Mouse (Mus musculus): ENCODE measurements around the gene Hoxd1. TPM values are rescaled to one million over a fixed set of nuclear protein-coding genes. Genes with fewer than 3 reads are reported as not detected.

Gene Hoxd1
- polyA plus RNA-seq, 1 experiment from 2014 or later, result 0.32 TPM

DNA sequence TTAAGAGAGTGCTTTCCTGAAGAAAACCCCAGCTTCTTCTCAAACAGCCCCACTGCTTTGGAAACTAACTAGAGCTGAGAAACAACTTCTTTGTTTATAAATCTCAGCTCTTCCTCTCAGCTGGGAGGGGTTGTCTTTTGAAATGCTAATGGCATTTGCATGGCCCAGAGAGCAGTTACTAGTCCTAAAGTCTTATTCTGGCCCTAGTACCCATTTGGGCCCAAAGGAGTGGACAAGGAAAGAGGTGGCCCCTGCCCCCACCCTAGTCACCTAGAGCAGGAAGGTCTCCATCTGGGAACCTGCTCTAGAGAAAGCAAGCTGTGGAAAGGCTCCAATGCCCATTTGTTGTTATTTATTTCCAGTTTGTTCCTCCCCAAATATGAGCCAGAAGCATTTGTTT, 31.7 kb upstream of the Hoxd1 start:
- Histone ChIP-seq H3K9ac (replicated peaks; ENCODE audit: low read depth, low read length) (no peak overlapping the region; the same call in 1 of the 2 replicates), H3K36me3 (ENCODE audit: control insufficient read depth, insufficient read depth, low read length) (peaks cover 22% of the 10 kb centered on the region), H3K27me3 (ENCODE audit: control insufficient read depth, insufficient read depth, low read length) (no peaks in the 10 kb centered on the region), H3K9me3 (ENCODE audit: control insufficient read depth, low read length) (no peaks in the 10 kb centered on the region), H3K4me1 (ENCODE audit: control insufficient read depth, insufficient read depth, low read length) (peaks cover 83% of the 10 kb centered on the region), H3K4me2 (ENCODE audit: low read depth, low read length) (peak overlapping the region; percentile 66; the same call in 1 of the 2 replicates), H3K4me3 (ENCODE audit: low read depth, low read length) (peak overlapping the region; percentile 1; the same call in 1 of the 2 replicates), H3K27ac (ENCODE audit: low read depth, low read length) (peak overlapping the region; percentile 92; the same call in 1 of the 2 replicates)
- ATAC-seq (ENCODE audit: low read depth), result no peak

DNA sequence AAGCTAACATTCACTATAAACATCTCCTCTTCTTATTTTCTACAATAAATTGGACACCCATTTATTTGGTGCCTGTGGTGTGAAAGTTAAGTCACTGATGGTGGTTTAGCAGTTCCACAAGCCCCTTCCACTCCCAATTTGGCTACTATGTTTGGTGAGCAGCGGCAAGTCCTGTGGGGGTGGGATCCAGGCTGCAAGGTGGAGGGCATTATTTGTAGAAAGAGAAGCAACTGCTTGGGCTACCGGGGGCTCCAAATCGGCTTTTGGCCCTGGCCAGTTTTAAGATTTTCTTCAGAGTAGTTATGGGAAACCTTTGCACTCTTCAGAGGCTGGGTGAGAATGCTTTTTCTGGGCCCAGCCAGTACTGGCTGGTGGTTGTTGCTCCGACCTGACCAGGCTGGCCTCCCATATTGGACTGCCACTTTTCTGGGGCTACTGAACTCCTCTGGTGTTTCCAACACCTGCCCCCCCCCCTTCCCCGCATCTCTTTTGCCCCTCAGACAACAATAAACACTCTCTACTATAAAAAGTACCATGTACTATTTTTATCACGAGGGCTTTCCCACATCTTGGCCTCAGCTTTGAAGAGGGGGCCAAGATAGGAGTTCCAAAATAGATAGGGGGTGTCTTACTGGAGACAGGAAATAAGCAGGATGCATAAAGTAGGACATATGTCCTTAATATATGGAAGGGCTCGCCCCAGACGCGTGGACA, 30.8 kb upstream of the Hoxd1 start:
- H3K27ac ChIP-seq (ENCODE audit: low read depth, low read length), result peak overlapping the region; percentile 92
- no peaks in the 10 kb centered on the region for H3K9me3 ChIP-seq (ENCODE audit: control insufficient read depth, low read length)
- peak overlapping the region; percentile 28 for H3K4me3 ChIP-seq (ENCODE audit: low read depth, low read length)
- no peak for ATAC-seq (ENCODE audit: low read depth)
- H3K36me3 ChIP-seq (ENCODE audit: control insufficient read depth, insufficient read depth, low read length), result peaks cover 18% of the 10 kb centered on the region
- H3K4me2 ChIP-seq (ENCODE audit: low read depth, low read length), result peak overlapping the region; percentile 66
- peak overlapping the region; percentile 62 for H3K9ac ChIP-seq (replicated peaks; ENCODE audit: low read depth, low read length)
- peaks cover 83% of the 10 kb centered on the region for H3K4me1 ChIP-seq (ENCODE audit: control insufficient read depth, insufficient read depth, low read length)
- 2% methylated on average over 9 of the region's 9 CpGs for WGBS
- no peaks in the 10 kb centered on the region for H3K27me3 ChIP-seq (ENCODE audit: control insufficient read depth, insufficient read depth, low read length)

DNA sequence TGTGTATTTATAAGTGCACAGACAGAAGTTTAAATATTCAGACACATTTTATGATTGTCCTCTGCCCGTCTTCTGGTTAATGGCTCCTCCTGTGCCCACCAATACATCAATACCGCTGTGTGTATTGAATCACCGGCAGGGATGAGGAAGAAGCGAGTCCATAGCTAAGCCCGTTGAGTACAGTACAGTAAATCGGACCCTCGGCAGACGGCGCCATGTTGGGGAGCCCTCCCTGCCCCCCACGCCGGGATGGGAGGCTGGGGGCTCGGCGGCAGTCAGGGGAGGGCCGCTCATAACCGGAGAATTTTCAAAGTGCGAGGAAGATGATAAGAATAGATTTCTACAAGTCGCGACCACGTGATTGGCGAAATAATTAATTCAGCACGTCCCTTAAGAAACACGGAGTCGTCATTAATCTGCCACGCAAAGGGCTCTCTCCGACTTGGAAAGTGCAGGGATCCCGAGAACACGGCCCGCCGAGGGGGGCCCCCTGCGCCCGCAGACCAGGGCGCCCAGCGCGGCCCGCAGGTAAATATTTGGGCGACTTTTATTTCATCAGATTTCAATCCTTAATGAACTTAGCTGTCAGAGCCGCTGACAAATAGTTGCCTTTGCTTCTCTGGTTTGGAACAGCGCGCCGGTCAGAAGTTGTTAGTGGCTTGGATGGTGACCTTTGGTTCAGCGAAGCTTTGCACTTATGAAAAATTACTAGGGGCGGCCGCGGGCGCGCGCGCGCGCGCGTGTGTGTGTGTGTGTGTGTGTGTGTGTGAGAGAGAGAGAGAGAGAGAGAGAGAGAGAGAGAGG, 30.1 kb upstream of the Hoxd1 start:
- Histone ChIP-seq H3K9ac (replicated peaks; ENCODE audit: low read depth, low read length) (peak overlapping the region; percentile 62), H3K4me3 (ENCODE audit: low read depth, low read length) (peak overlapping the region; percentile 28)
- under 1% methylated on average over 52 of the region's 52 CpGs for WGBS

DNA sequence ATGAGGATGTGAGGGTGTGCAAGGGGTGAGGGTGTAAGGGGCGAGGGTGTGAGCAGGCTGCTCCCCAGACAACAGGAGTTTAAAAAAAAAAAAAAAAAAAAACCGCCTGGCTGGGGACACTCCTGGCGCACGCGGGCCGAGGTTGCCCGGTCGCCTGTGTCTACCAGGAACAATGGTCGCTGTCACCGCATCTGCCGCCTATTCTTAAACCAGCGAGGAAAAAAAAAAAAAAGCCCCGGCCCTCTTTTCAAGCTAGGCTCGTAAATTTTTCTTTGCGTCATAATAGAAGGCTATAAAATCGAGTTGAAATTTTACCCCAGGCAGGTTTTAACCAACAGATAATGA, 29.5 kb upstream of the Hoxd1 start:
- peaks cover 14% of the 10 kb centered on the region for H3K36me3 ChIP-seq (ENCODE audit: control insufficient read depth, insufficient read depth, low read length)
- peak; percentile 47; the same call in 1 of the 2 replicates for ATAC-seq (ENCODE audit: low read depth)
- H3K9ac ChIP-seq (replicated peaks; ENCODE audit: low read depth, low read length), result peak overlapping the region; percentile 62
- no peaks in the 10 kb centered on the region for H3K27me3 ChIP-seq (ENCODE audit: control insufficient read depth, insufficient read depth, low read length)
- no peak overlapping the region; the same call in none of the 2 replicates for H3K4me3 ChIP-seq (ENCODE audit: low read depth, low read length)
- peaks cover 83% of the 10 kb centered on the region for H3K4me1 ChIP-seq (ENCODE audit: control insufficient read depth, insufficient read depth, low read length)
- peak overlapping the region; percentile 92 for H3K27ac ChIP-seq (ENCODE audit: low read depth, low read length)
- peak overlapping the region; percentile 66 for H3K4me2 ChIP-seq (ENCODE audit: low read depth, low read length)
- under 1% methylated on average over 16 of the region's 16 CpGs for WGBS
- H3K9me3 ChIP-seq (ENCODE audit: control insufficient read depth, low read length), result no peaks in the 10 kb centered on the region

More for the DNA sequence above, 30.1 kb upstream of the Hoxd1 start:
- H3K36me3 ChIP-seq (ENCODE audit: control insufficient read depth, insufficient read depth, low read length), result peaks cover 18% of the 10 kb centered on the region
- H3K27me3 ChIP-seq (ENCODE audit: control insufficient read depth, insufficient read depth, low read length), result no peaks in the 10 kb centered on the region
- peaks cover 83% of the 10 kb centered on the region for H3K4me1 ChIP-seq (ENCODE audit: control insufficient read depth, insufficient read depth, low read length)
- H3K9me3 ChIP-seq (ENCODE audit: control insufficient read depth, low read length), result no peaks in the 10 kb centered on the region
- H3K4me2 ChIP-seq (ENCODE audit: low read depth, low read length), result peak overlapping the region; percentile 66
- no peak for ATAC-seq (ENCODE audit: low read depth)
- peak overlapping the region; percentile 92 for H3K27ac ChIP-seq (ENCODE audit: low read depth, low read length)

DNA sequence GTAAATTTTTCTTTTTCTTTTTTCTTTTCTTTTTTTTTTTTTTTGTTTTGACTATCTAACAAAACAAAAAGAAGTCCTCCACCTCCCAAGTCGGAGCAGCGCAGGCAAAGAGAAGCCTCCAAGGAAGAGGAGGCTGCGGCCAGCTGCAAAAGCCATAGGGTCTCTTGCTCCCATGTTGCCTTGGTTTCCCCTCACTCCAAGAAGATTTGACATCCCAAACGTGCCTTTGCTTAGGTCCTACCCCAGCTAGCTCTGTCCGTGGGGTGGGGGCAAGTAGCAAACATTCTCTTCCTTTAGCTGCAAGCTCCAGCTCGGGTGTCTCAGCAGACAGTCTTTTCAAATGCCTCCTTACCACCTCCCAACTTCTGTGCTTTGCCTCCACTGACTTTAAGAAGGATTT, 29.0 kb upstream of the Hoxd1 start:
- Histone ChIP-seq H3K27me3 (ENCODE audit: control insufficient read depth, insufficient read depth, low read length) (no peaks in the 10 kb centered on the region), H3K4me1 (ENCODE audit: control insufficient read depth, insufficient read depth, low read length) (peaks cover 83% of the 10 kb centered on the region), H3K27ac (ENCODE audit: low read depth, low read length) (peak overlapping the region; percentile 92), H3K4me3 (ENCODE audit: low read depth, low read length) (no peak overlapping the region; the same call in 1 of the 2 replicates), H3K36me3 (ENCODE audit: control insufficient read depth, insufficient read depth, low read length) (peaks cover 10% of the 10 kb centered on the region; the same call in 1 of the 2 replicates), H3K9me3 (ENCODE audit: control insufficient read depth, low read length) (no peaks in the 10 kb centered on the region), H3K9ac (replicated peaks; ENCODE audit: low read depth, low read length) (peak overlapping the region; percentile 62), H3K4me2 (ENCODE audit: low read depth, low read length) (peak overlapping the region; percentile 66)
- no peak for ATAC-seq (ENCODE audit: low read depth)
- WGBS, result 2% methylated on average over 6 of the region's 6 CpGs

DNA sequence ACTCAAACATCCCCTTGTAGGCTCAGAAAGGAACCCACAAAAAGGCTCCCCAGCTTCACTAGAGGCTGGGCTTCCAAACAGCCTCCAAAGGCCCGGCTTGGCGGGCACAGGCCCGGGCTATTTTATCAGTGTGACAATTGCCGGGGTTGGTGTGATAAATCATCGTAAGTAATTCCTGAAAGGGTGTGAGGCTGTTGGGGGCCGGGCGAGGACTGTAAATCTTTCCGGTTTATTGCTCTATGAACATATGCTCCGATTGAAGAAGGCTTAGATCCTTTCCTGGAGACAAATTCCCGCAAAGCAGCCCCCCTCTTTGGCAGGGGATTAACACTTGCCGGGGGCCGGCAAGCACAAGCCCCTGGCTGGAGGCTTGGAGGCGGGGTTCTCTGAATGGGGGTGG, 28.3 kb upstream of the Hoxd1 start:
- peak overlapping the region; percentile 92 for H3K27ac ChIP-seq (ENCODE audit: low read depth, low read length)
- H3K36me3 ChIP-seq (ENCODE audit: control insufficient read depth, insufficient read depth, low read length), result peaks cover 7% of the 10 kb centered on the region; the same call in 1 of the 2 replicates
- peak overlapping the region; percentile 15; the same call in 1 of the 2 replicates for H3K4me3 ChIP-seq (ENCODE audit: low read depth, low read length)
- 5% methylated on average over 13 of the region's 13 CpGs for WGBS
- H3K4me1 ChIP-seq (ENCODE audit: control insufficient read depth, insufficient read depth, low read length), result peaks cover 88% of the 10 kb centered on the region
- ATAC-seq (ENCODE audit: low read depth), result peak; percentile 66
- H3K4me2 ChIP-seq (ENCODE audit: low read depth, low read length), result peak overlapping the region; percentile 66
- peak overlapping the region; percentile 62 for H3K9ac ChIP-seq (replicated peaks; ENCODE audit: low read depth, low read length)
- H3K9me3 ChIP-seq (ENCODE audit: control insufficient read depth, low read length), result no peaks in the 10 kb centered on the region
- H3K27me3 ChIP-seq (ENCODE audit: control insufficient read depth, insufficient read depth, low read length), result no peaks in the 10 kb centered on the region

DNA sequence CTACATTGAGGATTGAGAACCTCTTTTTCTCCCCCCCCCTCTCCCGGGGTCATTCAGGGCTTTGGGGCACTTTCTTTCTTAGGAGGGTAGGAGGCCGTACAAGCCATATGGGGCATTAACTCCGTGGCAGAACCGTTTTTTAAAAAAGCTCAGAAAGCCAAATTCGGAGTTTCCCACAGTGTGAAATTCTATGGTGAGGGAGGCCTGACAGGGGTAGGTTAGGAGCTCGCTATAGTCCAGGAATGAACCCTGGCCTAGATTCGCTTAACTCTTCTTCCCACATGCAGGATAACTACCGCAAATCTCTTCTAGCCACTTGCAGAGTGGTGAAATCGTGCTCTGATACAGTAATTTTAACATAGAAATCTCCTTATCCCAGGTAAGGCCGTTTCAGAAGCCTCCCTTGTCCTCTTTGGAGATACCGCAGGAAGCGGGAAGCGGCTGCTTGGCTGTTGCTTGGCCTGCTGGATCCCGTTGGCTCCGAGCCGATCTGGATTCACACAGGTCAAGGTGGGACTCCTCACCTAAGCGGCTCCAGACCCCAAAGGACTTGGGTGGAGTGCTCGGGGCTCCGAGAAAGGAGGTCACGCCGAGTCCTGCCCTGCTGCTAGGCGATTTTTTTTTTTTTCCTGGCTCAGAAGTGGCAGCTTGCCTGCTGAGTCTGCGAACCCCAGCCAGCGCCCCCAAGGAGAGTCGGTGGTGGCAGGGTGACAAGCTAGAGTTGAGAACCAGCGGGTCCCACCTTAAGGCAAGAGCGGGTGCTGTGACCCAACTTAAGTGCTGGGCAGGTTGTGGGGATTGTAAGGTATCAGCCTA, 27.6 kb upstream of the Hoxd1 start:
- Histone ChIP-seq H3K36me3 (ENCODE audit: control insufficient read depth, insufficient read depth, low read length) (peaks cover 7% of the 10 kb centered on the region; the same call in 1 of the 2 replicates), H3K27me3 (ENCODE audit: control insufficient read depth, insufficient read depth, low read length) (no peaks in the 10 kb centered on the region), H3K9ac (replicated peaks; ENCODE audit: low read depth, low read length) (peak overlapping the region; percentile 62), H3K9me3 (ENCODE audit: control insufficient read depth, low read length) (no peaks in the 10 kb centered on the region), H3K27ac (ENCODE audit: low read depth, low read length) (peak overlapping the region; percentile 92), H3K4me2 (ENCODE audit: low read depth, low read length) (peak overlapping the region; percentile 66), H3K4me3 (ENCODE audit: low read depth, low read length) (peak overlapping the region; percentile 26), H3K4me1 (ENCODE audit: control insufficient read depth, insufficient read depth, low read length) (peaks cover 95% of the 10 kb centered on the region)
- no peak for ATAC-seq (ENCODE audit: low read depth)
- 5% methylated on average over 27 of the region's 27 CpGs for WGBS

DNA sequence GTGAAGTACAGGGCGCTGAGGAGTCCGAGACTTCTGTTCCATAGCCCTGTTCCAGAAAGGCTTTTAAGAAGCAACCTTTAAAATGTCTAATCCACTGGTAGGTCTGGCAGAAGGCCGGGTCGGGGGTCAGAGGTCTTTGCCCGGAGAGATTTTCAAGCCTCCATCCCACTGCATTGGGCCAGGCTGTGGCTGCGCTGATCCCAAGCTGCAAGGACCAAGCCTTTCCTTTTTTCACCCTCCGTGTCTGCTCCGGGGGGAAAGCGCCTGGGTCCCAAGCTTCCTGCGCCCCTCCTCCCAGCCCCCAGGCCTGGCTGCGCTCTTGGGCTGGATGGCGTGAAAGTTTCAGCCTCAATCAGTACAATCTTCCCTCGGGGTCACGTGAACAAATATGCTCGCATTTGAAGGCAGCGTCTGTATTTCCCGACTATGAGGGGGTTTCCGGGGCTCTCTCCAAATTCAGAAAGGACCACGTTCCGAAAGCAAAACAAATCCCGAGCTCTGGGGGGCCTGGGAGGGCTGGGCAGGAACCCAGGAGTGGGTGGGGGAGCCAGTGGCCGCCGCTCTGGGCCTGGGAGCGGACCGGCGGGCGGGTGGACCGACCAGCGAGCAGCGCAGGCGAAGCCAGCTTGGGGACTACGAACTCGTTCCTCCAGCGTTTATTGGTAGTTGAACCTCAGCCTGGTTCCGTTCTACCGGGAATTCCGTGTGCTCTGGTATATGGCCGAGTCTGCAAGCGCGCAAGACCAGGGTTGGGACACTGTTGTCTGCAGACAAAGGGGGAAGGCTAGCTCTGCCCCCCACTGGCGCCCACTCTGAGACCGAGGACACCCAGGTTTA, 26.7 kb upstream of the Hoxd1 start:
- Histone ChIP-seq H3K4me3 (ENCODE audit: low read depth, low read length) (peak overlapping the region; percentile 26), H3K9ac (replicated peaks; ENCODE audit: low read depth, low read length) (peak overlapping the region; percentile 62), H3K27me3 (ENCODE audit: control insufficient read depth, insufficient read depth, low read length) (no peaks in the 10 kb centered on the region), H3K9me3 (ENCODE audit: control insufficient read depth, low read length) (no peaks in the 10 kb centered on the region), H3K36me3 (ENCODE audit: control insufficient read depth, insufficient read depth, low read length) (peaks cover 7% of the 10 kb centered on the region; the same call in 1 of the 2 replicates), H3K4me2 (ENCODE audit: low read depth, low read length) (peak overlapping the region; percentile 66), H3K27ac (ENCODE audit: low read depth, low read length) (peak overlapping the region; percentile 92), H3K4me1 (ENCODE audit: control insufficient read depth, insufficient read depth, low read length) (peaks cover 95% of the 10 kb centered on the region)
- 1% methylated on average over 42 of the region's 42 CpGs for WGBS
- ATAC-seq (ENCODE audit: low read depth), result no peak

All from neural tube, embryonic 14.5 days (tissue).